9 mouse cellular contexts compared by ENCODE assay signal in genomic region chr2:110411428-110411827, GRCm38 (mm10). TPM values are rescaled to one million over a fixed set of nuclear protein-coding genes. Genes with fewer than 3 reads are reported as not detected.
DNase-seq lines count a peak whose midpoint lies in the region; ATAC-seq and TF ChIP-seq lines count a peak whose summit lies in the region.
"Had no signal": no experiment of that assay in that cellular context is flagged by ENCODE, and none has a peak within 500 bp of the region (broad histone marks: within the 10 kb centered on the region; RNA-seq: fewer than 3 reads in every experiment).

No protein-coding gene starts in this region.

- peak; percentile 11 for DNase-seq in left cerebral cortex, adult 11 months (ENCODE audit: low spot score)
- no peak for DNase-seq in left cerebral cortex, postnatal 4 days
- DNase-seq in heart, adult 8-10 months (ENCODE audit: low spot score), result peak; percentile 62
- peak; percentile 17 to 33 for DNase-seq in left cerebral cortex, adult 2 months (ENCODE audit: extremely low spot score in 1 of 2, low spot score in 2 of 2)
- DNase-seq in skeletal muscle tissue, adult 2 months (ENCODE audit: low read depth, low spot score), result peak; percentile 77
- DNase-seq in thymus, adult 18-20 months, result no peak
- no peak for DNase-seq in kidney, adult 2 months
- DNase-seq: cerebellum, adult 18-20 months had no signal

- 92% methylated on average over 3 of the region's 3 CpGs for WGBS in kidney, adult 2 months

- ATAC-seq in granulocyte monocyte progenitor cell, adult 5-6 weeks (replicated peaks; ENCODE audit: poor library complexity, severe bottlenecking), result no peak

- no peaks in the 10 kb centered on the region for H3K4me1 ChIP-seq in kidney, adult 2 months (ENCODE audit: control insufficient read depth, insufficient read depth, low read length)

- H3K27me3 ChIP-seq in kidney, adult 2 months (replicated peaks; ENCODE audit: control insufficient read depth, insufficient read depth, low read length), result no peaks in the 10 kb centered on the region

- no peak for TF ChIP-seq CTCF in left cerebral cortex, adult 2 months (IDR thresholded peaks at IDR 0.05)
- no peak for TF ChIP-seq CTCF in kidney, adult 2 months (conservative IDR thresholded peaks at IDR 0.05; ENCODE audit: insufficient read depth, insufficient read length, low read depth, low read length)

- H3K4me3 ChIP-seq in left cerebral cortex, adult 2 months, result no peak overlapping the region
- H3K4me3 ChIP-seq in kidney, adult 2 months (ENCODE audit: insufficient read depth, low read depth, low read length), result no peak overlapping the region

- no peak for TF ChIP-seq POLR2A in kidney, adult 2 months (IDR thresholded peaks at IDR 0.05; ENCODE audit: low read depth, low read length)

- no peak overlapping the region for H3K27ac ChIP-seq in left cerebral cortex, adult 2 months
- H3K27ac ChIP-seq in kidney, adult 2 months (ENCODE audit: insufficient read depth, low read depth, low read length), result no peak overlapping the region

- intact Hi-C loops in left cerebral cortex, postnatal 4 days (cut with DNase I), result no loop called here
- intact Hi-C loops in left cerebral cortex, adult 2 months (cut with DNase I), result no loop called here

- no peaks in the 10 kb centered on the region for H3K36me3 ChIP-seq in kidney, adult 2 months (ENCODE audit: control insufficient read depth, insufficient read depth, low read length)

RNA-seq across cellular contexts. Expression of gene Fibin, which starts 48.4 kb away (rescaled TPM):
- 1 to 10 TPM; 3.4 to 4.4 TPM for total RNA-seq in left cerebral cortex, postnatal 4 days (2021)
- total RNA-seq in heart, adult 8-10 months (2022), result 1 to 10 TPM; 3.6 to 7.7 (median 5.9) TPM
- total RNA-seq in left cerebral cortex, adult 2 months (2021), result 1 to 10 TPM; 3.8 to 4.4 TPM
- polyA plus RNA-seq in kidney, adult 2 months (2012; rRNA removed), result 1.6 and 2.2 TPM in 2 replicates
- total RNA-seq in granulocyte monocyte progenitor cell, adult 5-6 weeks (2014; fragmentation: Nextera tagmentation), result not detected in 2 replicates
- not detected in 2 replicates for total RNA-seq in granulocyte monocyte progenitor cell, adult 5-6 weeks (2017)

Comparison
In these comparisons a context has a peak if more than half of its experiments do, and no peak if none do; other contexts are left out.
1. DNase-seq: peak in left cerebral cortex, adult 11 months (single experiment), heart, adult 8-10 months (single experiment), left cerebral cortex, adult 2 months (2 of 2) and skeletal muscle tissue, adult 2 months (single experiment); none in left cerebral cortex, postnatal 4 days (single experiment), thymus, adult 18-20 months (0 of 2) and kidney, adult 2 months (single experiment).
2. RNA of gene Fibin, which starts 48.4 kb away (total RNA-seq): 3.6 to 7.7 TPM in heart, adult 8-10 months, 3.4 to 4.4 TPM in left cerebral cortex, postnatal 4 days and 3.8 to 4.4 TPM in left cerebral cortex, adult 2 months; not detected in granulocyte monocyte progenitor cell, adult 5-6 weeks; every median in the first group is over 4 times any median in the second.